Mouse (Mus musculus) layer of hippocampus, postnatal 36 days (tissue): ENCODE results near the gene Gm17581. TPM values are rescaled to one million over a fixed set of nuclear protein-coding genes. Genes with fewer than 3 reads are reported as not detected.
"Not testable (repeated sequence)": the region's sequence is repeated elsewhere in the genome, so short reads cannot be mapped to it uniquely, and the experiment has no call there.

ENCODE experiments used
- DNase-seq, 2 experiments: peaks; one replicate each; pipeline ENCODE4 v3.0.0; 2022
- total RNA-seq, 2 experiments: library from RNA; stranded (reverse); gene quantifications; 2 replicates each; pipeline ENCODE4 v1.2.3; 2021

The Gm17581 gene
- total RNA-seq, 2 experiments from 2014 or later, result not detected

DNA sequence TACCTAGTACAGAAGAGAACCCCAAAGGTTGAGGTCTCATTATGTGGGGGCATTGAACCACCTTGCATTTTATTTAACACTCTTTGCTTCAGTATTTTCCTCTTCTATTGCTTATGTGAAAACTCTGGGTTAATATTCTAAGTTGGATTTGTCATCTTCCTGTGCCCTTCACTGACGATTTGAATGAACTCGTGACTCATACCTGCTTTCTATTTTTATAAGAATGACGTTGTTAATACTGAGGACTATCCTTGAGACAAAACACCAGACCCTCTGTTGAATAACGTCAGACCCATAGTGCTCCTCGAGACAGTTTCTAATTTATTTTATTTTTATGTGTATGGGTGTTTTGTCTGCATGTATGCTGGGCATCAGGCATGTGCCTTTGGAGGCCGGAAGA is 1.3 kb upstream of the Gm17581 start:
- DNase-seq, result no peak

DNA sequence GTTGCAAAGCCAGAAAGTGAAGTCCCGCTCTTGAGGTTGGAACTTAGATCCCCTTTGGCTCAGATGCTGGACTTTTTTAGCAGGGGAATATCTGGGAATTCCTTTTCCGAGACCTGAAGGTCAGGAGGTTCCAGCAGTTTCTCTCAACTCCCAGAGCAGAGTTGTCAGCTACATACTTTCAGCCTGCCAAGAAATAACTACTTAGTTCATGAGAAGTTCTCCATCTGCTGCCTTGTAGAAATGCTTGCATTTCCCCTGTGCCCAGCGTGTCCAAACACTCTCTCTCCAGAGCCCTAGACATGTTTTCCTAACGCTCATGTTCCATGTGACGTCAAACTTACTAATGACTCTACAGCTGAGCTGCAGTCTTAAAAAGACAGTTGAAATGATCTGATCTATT is 586 bp downstream of the Gm17581 start:
- no peak for DNase-seq

DNA sequence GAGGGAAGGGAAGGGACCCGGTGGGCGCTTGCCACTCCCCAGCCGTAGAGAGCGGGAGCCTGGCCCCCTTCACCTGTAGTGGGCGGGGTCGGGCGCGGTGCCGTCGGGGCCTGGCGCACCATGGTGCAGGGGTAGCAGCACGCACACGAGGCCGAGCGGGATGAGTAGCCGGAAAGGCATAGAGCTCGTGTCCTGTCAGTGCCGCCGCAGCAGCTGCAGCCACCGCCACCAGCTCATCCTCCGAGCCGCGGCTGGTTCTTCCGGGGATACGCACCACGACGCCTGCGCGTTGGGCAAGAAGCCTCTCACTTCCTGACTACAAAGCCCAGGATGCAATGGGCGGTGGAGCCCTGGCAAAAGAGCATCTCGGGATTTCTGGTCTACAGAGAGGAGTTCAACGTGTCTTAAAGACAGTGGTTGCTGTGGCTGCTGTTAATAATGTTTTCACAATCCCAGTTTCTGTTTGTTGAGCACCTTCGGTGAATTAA is 6.5 kb downstream of the Gm17581 start, which contains the start of gene Edem2:
TSS of gene Edem2 (minus strand) at position 318 of the 488 bp plus-strand sequence.
- peak; percentile 91 to 92 for DNase-seq

DNA sequence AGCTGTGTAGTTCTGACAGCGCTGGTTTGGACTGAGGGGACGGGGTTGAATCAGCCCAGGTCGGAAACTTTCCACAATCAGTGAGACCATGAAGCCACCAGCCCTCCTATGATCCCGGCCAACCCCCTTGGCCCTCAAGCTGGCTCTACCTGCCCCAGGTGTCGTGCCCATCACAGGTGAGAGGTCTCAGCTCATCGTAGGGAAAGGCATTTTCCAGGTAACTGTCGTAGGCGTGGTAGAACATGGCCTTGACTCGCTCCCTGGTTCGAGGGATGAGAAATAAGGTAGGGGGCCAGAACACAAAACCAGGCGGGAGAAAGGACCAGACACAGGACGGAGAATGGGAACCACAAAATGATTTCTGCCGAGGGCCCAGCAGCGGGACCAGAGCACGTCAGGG is 6.9 kb downstream of the Gm17581 start:
- DNase-seq, result no peak

DNA sequence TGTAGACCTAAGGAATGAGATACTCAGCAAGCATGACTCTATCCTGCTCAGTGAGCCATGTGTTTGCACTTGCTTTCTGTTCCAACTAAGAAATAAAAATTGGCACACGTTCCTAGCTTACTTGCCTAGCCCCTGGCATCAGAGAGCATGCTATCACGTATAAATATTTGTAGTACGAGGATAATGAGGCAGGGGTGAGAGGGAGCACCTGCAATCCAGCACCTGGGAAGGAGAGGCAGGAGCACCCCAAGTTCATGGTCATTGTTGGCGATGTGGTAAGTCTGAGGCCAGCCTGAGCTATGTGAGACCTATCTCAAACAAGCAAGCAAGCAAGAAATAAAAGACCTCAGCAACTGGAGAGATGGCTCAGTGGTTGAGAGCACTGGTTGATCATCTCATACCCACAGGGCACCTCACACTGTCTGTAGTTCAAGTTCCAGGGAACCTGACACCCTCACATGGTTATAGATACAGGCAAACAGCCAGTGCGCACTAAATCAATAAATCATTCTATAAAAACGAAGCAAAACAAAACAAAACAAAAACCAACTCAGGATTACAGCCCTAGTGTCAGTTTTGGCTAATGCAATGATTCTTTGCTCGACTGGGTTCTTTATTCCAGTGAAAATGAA is 7.8 kb downstream of the Gm17581 start:
- DNase-seq, result no peak

DNA sequence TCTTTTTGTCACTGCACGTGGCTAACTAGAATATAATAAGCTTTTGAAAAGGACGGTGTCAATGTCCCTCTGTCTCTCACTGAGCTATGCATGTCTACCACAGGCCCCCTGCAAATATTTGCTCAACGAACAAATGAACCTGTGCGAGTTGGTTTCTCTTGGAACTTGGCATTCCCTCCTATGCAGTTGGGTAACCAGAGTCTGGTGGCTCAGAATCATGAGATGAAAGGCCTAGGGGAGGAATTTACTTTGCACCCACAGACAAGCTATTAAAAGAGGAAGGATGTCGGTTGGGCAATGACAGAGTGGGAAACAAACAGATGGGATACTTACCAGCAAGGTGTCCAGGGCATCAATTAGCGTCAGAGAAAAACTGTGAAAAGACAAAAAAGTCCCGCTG is 9.4 kb downstream of the Gm17581 start:
- DNase-seq, result no peak

DNA sequence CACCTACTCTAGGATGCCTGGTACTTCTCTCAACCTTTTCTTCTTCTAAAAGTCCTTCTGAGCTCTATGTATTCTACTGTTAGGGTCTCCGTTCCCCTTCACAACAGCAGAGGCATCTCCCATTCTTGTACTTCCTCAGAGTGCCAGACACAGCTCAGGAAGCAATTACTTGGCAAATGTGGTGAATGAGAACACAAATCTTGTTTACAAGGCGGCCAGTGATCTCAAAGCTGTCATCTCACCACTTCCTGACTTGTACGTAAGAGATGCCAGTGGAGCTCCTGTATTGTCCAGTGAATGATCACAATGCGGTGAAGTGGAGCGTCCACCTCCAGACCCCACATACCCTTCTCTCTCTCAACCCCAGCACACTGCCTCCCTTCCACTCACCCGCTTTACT is 11.1 kb downstream of the Gm17581 start:
- DNase-seq, result no peak

DNA sequence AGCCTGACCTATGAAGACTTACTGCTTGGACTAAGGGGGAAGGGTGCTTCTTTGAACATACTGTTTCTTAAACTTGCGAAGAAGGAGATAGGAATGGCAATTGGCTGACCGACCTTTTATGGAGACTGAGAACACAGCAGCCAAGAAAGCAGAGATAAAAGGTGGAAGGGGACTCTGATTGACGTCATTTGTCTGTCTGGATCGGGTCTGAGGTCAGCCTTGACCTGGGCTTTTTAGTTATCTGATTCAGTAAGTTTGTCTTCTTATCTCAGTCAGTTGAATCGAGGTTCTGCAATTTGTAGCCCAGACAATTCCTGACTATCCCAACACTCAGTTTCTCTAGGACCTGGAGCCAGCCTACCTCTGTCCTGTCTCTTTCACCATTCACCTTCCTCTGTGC is 11.6 kb downstream of the Gm17581 start:
- DNase-seq, result no peak

DNA sequence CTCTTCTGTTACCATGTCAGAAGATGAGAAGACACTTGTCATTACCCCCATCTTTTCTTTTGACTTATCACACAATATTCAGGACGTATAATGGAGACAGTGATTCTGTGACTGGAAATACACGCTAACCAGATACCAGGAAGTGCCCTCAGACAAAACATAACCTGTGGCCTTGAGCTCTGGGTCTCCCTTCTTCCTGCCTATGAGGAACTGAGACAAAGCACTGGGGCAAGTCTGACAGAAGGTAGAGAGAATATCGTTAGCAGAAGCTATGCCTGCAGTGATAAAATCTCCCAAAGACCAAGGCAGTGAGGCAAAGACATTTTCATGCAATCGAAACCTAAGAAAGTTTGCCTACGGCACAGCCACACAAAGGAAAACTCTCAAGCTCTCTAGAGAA is 15.1 kb downstream of the Gm17581 start:
- no peak for DNase-seq

DNA sequence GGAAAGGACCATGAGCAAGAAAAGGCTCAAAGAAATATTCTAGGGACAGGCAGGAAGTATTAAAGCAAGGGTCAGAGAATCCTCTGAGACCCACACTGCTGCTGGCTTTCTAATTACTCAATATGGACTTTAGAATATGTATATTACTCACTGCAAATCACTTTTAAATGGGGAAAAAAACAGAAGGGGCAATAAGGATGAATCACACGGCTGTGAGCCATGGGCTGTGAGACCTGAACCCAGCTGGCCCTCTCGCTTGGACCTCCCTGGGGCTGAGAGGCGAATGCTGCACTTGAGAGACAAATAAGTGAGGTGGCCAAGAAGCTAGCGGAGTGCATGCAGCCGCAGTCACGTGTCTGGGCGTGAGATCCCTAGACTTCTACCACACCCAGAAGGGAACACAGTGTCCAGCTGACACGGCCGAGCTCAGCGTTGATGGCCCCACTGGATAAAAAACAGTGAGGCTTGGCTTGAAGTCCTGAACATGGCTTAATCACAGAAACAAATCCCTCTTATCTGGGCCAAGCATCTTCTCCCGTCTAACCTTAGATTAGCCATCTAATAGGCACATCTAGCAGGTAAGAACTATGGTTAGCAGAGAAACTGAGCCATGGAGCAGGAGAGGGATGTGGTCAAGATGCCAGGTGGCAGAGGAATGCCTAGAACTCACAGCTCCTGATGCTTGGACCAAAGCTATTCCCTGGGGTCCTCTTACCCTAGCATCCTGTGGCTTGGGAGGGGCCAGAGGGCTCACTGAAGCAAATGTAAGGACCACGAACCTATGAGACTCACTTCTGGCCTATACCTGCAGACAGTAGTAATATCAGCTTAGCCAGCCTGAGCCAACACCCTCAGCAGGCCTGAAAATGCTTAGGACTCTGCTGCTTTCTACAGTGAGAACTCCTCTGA is 18.3 kb downstream of the Gm17581 start:
- DNase-seq, result no peak

DNA sequence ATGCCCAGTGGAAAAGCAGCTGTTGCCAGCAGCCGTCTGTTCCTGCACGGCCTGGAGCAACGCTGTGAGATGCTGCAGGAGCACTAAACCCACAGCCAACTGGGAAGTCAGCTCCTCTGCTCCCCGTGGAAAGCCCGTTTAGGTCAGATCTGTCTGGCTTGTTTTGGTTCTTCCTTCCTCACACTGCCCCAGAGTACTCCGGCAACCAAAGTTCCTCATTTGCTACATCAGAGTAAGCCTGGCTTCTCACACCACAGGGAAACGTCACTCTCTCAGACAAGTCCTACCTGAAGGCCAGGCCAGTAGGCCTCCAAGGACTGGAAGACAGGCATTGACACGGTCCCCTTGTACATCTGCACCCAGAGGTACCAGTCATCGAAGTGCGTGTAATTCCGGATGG is 25.1 kb downstream of the Gm17581 start:
- DNase-seq, result no peak

DNA sequence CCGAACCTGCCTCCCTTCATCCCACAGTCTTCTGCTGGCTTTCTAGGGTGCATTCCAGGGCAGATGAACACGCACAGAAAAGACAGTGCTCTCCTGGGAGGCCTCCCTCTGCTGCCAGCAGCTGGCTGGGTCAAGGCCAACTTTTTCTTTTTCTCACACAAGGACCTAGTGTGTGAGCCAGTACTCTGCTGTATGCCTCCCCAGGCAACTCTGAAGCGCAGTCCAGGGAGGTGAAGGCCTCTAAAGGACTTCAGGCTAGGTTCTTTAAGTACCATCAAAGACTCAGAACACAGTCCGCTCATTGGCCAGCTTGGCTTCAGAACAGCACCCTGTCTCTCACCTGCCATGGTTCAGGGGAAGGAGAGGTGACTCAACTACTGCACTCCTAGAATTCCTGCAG is 28.4 kb downstream of the Gm17581 start:
- DNase-seq, result peak; percentile 35 to 42

DNA sequence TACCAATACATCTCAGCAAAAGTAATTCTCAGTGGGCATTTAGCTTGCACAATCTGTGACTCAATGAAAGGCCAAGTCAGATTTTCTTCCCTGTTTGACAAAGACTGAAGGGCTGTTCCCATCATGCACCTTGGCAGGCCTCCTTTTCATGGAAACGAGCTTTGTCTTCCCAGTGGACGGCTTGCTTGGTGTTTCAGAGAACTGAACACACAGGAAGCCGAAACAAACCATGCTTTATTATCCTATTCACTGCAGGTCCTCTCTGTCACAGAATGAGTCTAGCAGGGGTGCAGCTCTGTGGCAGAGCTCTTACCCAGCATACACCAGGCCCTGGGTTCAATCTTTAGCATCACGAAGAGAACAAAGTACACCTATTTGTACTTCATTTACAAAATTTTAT is 32.0 kb downstream of the Gm17581 start:
- no peak for DNase-seq

DNA sequence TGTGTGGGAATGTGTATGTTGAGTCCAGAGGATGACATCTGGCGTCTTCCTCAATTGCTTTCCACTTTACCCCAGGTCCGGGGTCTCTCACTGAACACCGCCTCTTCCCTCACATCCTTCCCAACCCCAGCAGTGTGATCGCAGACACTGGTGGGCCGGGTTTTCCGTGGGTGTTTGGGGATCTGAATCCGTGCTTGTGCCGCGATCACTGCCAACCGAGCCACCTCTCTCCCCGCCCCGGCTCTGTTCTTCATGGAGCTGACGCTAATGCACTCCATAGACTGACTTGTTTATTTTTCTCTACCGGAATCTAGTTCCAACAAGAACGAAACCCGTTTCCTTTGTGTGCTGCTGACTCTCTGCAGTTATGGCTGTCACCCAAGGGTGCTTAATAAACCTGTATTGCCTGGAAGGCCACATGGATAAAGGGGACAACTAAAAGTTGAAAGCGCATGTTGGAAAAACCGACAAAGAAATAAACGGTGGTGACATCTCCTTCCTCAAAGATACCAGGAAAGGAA is 34.2 kb downstream of the Gm17581 start:
- DNase-seq, result no peak

DNA sequence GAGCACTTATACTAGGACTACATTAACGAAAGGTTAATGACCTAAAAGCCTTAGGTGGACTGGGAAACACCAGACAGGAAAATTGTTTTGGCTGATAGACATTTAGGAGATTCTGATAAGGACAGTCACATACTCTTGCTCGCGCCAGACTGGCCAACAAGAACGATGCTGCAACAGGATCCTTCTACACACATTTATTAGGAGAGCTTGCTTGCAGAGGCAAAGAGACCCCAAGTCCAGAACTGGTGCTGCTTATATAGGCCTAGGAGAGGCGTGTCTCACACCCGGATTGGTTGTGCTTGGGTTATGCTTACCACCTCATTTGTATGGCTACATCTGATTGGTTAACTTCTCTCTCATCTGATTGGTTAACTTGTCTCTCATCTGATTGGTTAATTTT is 37.2 kb downstream of the Gm17581 start:
- not testable (repeated sequence) for DNase-seq

DNA sequence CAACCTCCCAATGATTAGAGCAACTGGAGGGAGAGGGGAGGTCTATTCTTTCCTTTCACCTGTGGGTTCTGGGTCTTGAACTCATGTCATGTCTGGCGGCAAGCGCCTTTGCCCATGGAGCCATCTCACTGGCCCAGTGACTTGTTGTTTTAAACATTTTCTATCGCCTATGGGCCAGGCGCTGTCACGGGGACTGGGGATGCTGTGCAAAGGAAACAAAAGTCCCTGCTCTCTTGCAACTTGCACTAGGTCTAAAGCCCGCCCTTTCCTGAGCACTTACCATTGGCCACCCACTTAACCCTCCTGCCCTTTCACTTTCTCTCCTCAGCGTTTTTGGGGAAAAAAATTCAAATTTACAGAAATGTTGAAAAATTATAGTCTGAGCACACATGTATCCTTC is 38.8 kb downstream of the Gm17581 start:
- DNase-seq, result no peak

DNA sequence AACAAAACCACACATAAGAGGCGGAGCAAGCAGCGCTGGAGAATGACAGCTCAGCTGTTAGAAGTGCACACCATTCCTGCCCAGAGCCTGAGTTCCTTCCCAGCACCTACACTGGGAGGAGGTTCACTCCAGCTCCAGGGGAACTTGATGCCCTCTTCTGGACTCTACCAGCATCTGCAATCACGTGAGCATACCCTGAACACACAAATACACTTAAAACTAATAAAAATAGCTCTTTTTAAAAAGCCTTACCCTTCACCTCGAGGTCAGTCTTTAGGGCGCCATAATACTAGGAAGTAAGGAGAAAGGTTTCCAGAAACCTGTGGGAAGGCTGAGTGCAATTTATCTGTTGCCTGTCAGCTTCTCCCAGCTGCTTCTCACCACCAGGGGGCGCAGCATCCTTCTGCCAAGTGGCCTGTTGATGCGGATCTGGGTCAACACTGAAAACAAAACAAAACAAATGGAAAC is 39.5 kb downstream of the Gm17581 start:
- DNase-seq, result peak; percentile 72 to 80

DNA sequence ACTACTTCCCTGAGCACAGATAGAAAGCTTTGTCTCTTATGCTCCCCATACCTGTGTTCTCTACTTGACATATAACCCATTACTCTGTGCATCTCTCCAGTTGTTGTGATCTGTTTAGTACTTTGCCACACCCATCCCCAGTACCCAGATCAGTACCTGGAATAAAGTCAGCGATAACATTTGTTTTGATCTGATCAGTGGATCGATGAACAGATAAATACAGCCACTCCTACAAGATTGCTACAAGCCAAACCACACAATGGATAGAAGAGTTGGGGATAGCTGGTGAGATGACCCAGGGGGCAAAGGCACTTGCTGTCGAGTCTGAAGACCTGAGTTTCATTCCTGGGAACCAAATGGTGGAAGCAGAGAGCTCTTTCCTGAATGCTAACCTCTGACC is 40.4 kb downstream of the Gm17581 start:
- no peak for DNase-seq

DNA sequence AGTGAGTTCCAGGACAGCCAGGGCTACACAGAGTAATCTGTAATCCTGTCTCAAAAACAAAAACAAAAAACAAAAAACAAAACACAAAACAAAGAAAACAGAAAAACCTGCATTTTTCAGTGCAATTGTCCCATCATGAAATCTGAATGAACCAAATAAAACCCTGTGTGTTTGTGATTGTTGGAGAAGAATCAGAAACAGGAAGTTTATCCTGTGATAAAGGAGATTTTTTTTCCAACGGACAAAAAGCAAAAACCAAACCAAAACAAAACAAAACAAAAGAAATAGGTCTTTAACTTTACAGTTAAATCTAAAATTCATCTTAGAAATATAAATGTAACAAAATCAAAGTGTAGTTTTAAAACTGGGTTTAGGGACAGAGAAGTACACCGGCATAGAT is 41.1 kb downstream of the Gm17581 start:
- no peak for DNase-seq

DNA sequence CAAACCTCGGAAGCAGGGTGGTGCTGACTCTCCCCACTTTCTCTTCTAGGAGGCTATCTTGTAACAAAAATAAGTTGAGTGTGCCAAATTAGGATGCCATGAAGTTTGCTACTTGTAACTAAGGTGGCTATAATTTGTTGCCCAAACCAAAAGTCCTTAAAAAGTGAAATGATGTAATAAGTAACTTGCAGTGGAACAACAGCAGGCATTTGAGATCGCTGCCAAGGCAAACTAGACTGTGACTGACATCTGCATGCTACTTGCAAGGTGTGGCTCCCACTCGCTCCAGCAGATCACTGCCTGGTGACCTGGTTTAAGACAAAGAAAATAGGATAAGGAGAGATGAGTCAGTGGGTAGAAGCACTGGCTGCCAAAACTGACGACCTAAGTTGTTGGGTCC is 42.5 kb downstream of the Gm17581 start:
- DNase-seq, result no peak

DNA sequence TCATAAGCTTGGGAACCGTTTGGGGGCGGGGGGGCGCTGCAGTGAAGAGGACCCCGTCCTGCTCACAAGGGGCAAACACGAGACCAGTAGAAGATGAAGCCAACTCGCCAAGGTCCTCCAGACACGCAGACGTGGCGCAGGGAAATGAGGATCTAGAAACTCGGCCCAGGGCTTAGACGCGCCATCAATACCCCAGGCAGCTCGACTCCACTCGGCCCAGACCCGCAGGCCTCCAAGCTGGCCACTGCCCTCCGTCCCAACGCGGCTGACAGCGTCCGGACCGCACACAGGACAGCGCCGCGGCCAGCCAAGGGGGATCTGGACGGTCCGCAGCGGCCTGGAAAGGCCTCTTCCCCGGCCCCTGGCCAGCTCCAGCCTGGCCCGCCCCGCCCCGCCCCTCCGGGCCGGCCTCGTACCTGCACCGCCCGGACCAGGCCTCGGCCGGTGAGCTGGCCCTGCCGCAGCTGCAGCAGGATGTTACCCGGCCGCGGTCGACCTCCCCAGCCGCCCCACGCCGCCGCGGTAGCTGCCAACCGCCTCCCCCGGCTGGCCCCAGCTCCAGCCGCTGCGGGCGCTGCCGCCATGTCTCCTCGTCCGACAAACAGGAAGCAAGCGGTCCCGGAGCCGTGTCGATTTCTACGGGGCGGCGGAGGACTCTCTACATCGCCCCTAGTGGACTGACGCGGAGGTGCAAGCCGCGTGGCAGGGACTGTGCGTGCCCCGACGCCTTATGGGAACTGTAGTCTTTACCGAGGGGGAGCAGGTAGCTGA is 43.8 kb downstream of the Gm17581 start, which contains the start of gene Trpc4ap:
TSS of gene Trpc4ap (minus strand) at position 662 of the 771 bp plus-strand sequence.
- peak; percentile 97 to 98 for DNase-seq

DNA sequence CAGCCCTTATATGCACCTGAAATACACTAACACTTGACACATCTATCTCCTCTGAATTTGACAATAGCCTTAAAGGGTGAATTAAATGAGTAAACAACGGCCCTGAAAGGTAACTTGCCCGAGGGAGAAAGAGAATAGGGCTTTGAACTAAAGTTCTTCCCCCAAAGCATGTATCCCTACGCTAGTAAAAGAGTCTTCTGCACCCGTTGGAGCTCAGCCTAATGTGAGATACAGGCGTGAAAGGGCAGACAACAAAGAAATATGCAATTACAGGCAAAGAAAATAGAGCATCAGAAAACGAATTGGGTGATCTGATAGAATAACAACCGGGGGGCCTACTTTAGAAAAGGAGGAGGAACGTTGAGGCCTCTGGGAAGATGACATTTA is 44.3 kb downstream of the Gm17581 start:
- no peak for DNase-seq

DNA sequence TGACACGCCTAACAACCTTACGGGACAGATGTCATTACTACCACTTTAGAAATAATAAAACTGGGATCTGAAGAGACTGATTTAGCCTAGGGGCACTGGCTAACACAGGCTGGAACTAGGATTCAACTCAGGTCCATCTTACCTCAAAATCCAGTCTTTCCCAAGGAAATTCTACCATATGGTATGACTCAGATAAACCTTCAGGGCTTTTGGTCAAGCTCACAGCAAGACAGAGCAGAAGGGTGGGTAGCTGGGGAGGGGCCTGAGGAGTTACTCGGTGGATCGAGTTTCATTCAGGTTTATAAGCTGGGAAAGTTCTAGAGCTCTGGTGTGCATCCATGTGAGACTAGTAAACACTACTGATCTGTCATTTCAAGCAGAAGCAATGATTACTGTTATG is 46.5 kb downstream of the Gm17581 start:
- no peak for DNase-seq
